ENCODE assay signal across 17 mouse cellular contexts in the genomic region with DNA sequence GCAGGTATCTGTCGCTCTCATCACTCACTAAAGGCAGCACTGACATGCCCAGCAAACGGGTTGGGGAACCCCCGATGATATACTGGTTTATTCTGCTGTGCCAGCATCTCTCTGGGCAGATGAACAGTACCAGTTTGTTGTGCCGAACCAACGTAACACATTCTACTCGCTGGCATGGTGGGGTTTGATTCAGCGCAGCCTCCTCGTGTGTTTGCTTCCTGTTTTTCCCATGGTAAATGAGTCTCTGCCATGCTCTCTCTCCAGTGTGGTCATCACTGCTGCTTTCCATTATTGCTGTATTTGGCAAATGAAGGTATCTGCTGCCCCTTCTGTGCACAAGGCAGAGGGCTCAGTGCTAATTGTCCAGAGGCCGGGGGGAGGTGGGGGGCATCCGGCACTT. TPM values are rescaled to one million over a fixed set of nuclear protein-coding genes. Genes with fewer than 3 reads are reported as not detected.
"Had no signal": no experiment of that assay in that cellular context is flagged by ENCODE, and none has a peak within 500 bp of the region (broad histone marks: within the 10 kb centered on the region; RNA-seq: fewer than 3 reads in every experiment).

No protein-coding gene starts in this region.

- ATAC-seq: hindbrain, postnatal 0 days; lung, postnatal 0 days had no signal

- H3K4me3 ChIP-seq: limb, embryonic 10.5 days; liver, embryonic 15.5 days; megakaryocyte, embryonic 14.5 days; midbrain, embryonic 12.5 days had no signal

- H3K9me3 ChIP-seq: limb, embryonic 10.5 days; liver, embryonic 15.5 days; midbrain, embryonic 12.5 days had no signal

- H3K27ac ChIP-seq: hindbrain, postnatal 0 days; kidney, postnatal 0 days; limb, embryonic 10.5 days; liver, embryonic 15.5 days; macrophage; midbrain, embryonic 12.5 days had no signal

- H3K4me2 ChIP-seq: liver, embryonic 11.5 days; liver, embryonic 15.5 days; midbrain, embryonic 12.5 days had no signal

- DNase-seq: kidney, adult 11 months; kidney, adult 9 months; right cerebral cortex, adult 18-20 months; right cerebral cortex, postnatal 25 days; thymus, postnatal 36 days had no signal

- H3K36me3 ChIP-seq: limb, embryonic 10.5 days; liver, embryonic 15.5 days; midbrain, embryonic 12.5 days had no signal

- H3K9ac ChIP-seq: liver, embryonic 15.5 days; midbrain, embryonic 12.5 days had no signal

RNA-seq across cellular contexts. Expression of gene Gm5447, which starts 15.7 kb away (rescaled TPM):
- polyA plus RNA-seq: hindbrain, postnatal 0 days; limb, embryonic 10.5 days; liver, embryonic 11.5 days; macrophage; midbrain, postnatal 0 days; neural tube, embryonic 14.5 days; thymus, postnatal 0 days had no signal

RNA-seq across cellular contexts. Expression of gene Hus1b, which starts 42.2 kb away (rescaled TPM):
- polyA plus RNA-seq: hindbrain, postnatal 0 days; limb, embryonic 10.5 days; liver, embryonic 11.5 days; liver, embryonic 15.5 days; lung, postnatal 0 days; macrophage; midbrain, postnatal 0 days had no signal
